Mouse (Mus musculus): Measurements from ENCODE around the gene Celsr3.

Gene Celsr3

GRCm38 (mm10) chr9:108854241-108854696 lies 28.1 kb downstream of the Celsr3 start:
- peak; percentile 85 for DNase-seq (ENCODE audit: low spot score)

- no peak for DNase-seq (ENCODE audit: low spot score)
These were observed 29.2 kb downstream of the Celsr3 start for GRCm38 (mm10) chr9:108855335-108855734.

GRCm38 (mm10) chr9:108858792-108859527 lies 32.8 kb downstream of the Celsr3 start:
- DNase-seq (ENCODE audit: low spot score) = no peak

All from layer of hippocampus, adult 11-12 months (tissue).